Mouse (Mus musculus) ES-Bruce4 (cell line): ENCODE measurements around the gene Glis2. TPM values are rescaled to one million over a fixed set of nuclear protein-coding genes. Genes with fewer than 3 reads are reported as not detected.
A peak's percentile ranks its signal among the peaks of the same experiment; 100 is the strongest.

ENCODE experiments used
- H3K27ac ChIP-seq: 2 replicates; pipeline ENCODE4 v1.5.1; 2012; ENCODE audit warnings: low read length, inconsistent platforms; ENCODE audit not compliant: insufficient read depth
- H3K27me3 ChIP-seq: 2 replicates; pipeline ENCODE4 v1.6.1; 2012; ENCODE audit warnings: mild to moderate bottlenecking, low read length, inconsistent platforms; ENCODE audit not compliant: control insufficient read depth, poor library complexity, insufficient read depth, severe bottlenecking
- H3K36me3 ChIP-seq: 2 replicates; pipeline ENCODE4 v1.6.1; 2012; ENCODE audit warnings: inconsistent platforms, mild to moderate bottlenecking, low read length, moderate library complexity; ENCODE audit not compliant: control insufficient read depth, poor library complexity, insufficient read depth, severe bottlenecking
- H3K4me1 ChIP-seq: one replicate; pipeline ENCODE4 v1.8.1; 2011; ENCODE audit warnings: low read length; ENCODE audit not compliant: control insufficient read depth, insufficient read depth
- H3K4me3 ChIP-seq: 2 replicates; pipeline ENCODE4 v1.5.1; 2011; ENCODE audit warnings: low read depth, mild to moderate bottlenecking, low read length
- H3K9ac ChIP-seq: 2 replicates; pipeline ENCODE4 v1.6.1; 2012; ENCODE audit warnings: low read depth, mild to moderate bottlenecking, inconsistent platforms; ENCODE audit not compliant: poor library complexity, severe bottlenecking
- H3K9me3 ChIP-seq: replicated peaks from 2 replicates; pipeline ENCODE4 v1.6.1; 2012; ENCODE audit warnings: mild to moderate bottlenecking, low read length, inconsistent platforms; ENCODE audit not compliant: control insufficient read depth, poor library complexity, insufficient read depth, severe bottlenecking
- CTCF ChIP-seq: IDR thresholded peaks from one replicate; pipeline ENCODE4 v1.8.1; 2011; ENCODE audit warnings: low read depth, low read length
- EP300 ChIP-seq: IDR thresholded peaks from 2 replicates; pipeline ENCODE4 v1.6.1; 2011; ENCODE audit warnings: low read depth, low read length; ENCODE audit not compliant: insufficient read depth
- POLR2A ChIP-seq: IDR thresholded peaks from one replicate; pipeline ENCODE4 v1.8.1; 2011; ENCODE audit warnings: low read length; ENCODE audit not compliant: insufficient read depth
- polyA plus RNA-seq: library from polyadenylated mRNA; stranded (reverse); fragments of >200 nt; gene quantifications from 2 replicates; pipeline ENCODE4 v1.2.4, GENCODE M21; 2011; ENCODE audit warnings: low read depth; ENCODE audit not compliant: missing spikeins, insufficient read depth, insufficient read length

Gene Glis2
- polyA plus RNA-seq, 1 experiment: 31.2 TPM

- no peak overlapping the region for H3K27ac ChIP-seq
- no peak overlapping the region for H3K9ac ChIP-seq
- H3K27me3 ChIP-seq: no peaks in the 10 kb centered on the region
- H3K9me3 ChIP-seq: no peaks in the 10 kb centered on the region
- H3K4me1 ChIP-seq: no peaks in the 10 kb centered on the region
- H3K36me3 ChIP-seq: no peaks in the 10 kb centered on the region
- H3K4me3 ChIP-seq: peak overlapping the region; percentile 10
- TF ChIP-seq CTCF (no peak), EP300 (no peak), POLR2A (no peak)
Observed at GRCm38 (mm10) chr16:4648416-4649023, 54.0 kb downstream of the Glis2 start.

GRCm38 (mm10) chr16:4649211-4649610 lies 54.7 kb downstream of the Glis2 start:
- Histone ChIP-seq H3K27ac (no peak overlapping the region), H3K27me3 (no peaks in the 10 kb centered on the region), H3K4me3 (no peak overlapping the region), H3K9me3 (no peaks in the 10 kb centered on the region), H3K9ac (no peak overlapping the region), H3K36me3 (no peaks in the 10 kb centered on the region), H3K4me1 (no peaks in the 10 kb centered on the region)
- TF ChIP-seq CTCF: no peak
- TF ChIP-seq POLR2A: no peak
- no peak for TF ChIP-seq EP300

GRCm38 (mm10) chr16:4649692-4650091 lies 55.2 kb downstream of the Glis2 start:
- H3K4me3 ChIP-seq: no peak overlapping the region
- H3K27ac ChIP-seq: no peak overlapping the region
- no peaks in the 10 kb centered on the region for H3K36me3 ChIP-seq
- no peak overlapping the region for H3K9ac ChIP-seq
- H3K9me3 ChIP-seq: no peaks in the 10 kb centered on the region
- TF ChIP-seq EP300 (no peak), CTCF (no peak), POLR2A (no peak)
- H3K4me1 ChIP-seq: no peaks in the 10 kb centered on the region
- H3K27me3 ChIP-seq: no peaks in the 10 kb centered on the region

- Histone ChIP-seq H3K4me1 (no peaks in the 10 kb centered on the region), H3K36me3 (no peaks in the 10 kb centered on the region), H3K4me3 (no peak overlapping the region), H3K9me3 (no peaks in the 10 kb centered on the region), H3K27me3 (no peaks in the 10 kb centered on the region), H3K9ac (no peak overlapping the region), H3K27ac (no peak overlapping the region)
- TF ChIP-seq POLR2A (no peak), CTCF (no peak), EP300 (no peak)
Observed at GRCm38 (mm10) chr16:4650161-4650560, 55.6 kb downstream of the Glis2 start.

- no peak overlapping the region for H3K9ac ChIP-seq
- no peaks in the 10 kb centered on the region for H3K4me1 ChIP-seq
- H3K27me3 ChIP-seq: no peaks in the 10 kb centered on the region
- no peaks in the 10 kb centered on the region for H3K36me3 ChIP-seq
- TF ChIP-seq EP300 (no peak), POLR2A (no peak), CTCF (no peak)
- no peak overlapping the region for H3K27ac ChIP-seq
- no peak overlapping the region for H3K4me3 ChIP-seq
- no peaks in the 10 kb centered on the region for H3K9me3 ChIP-seq
Observed at GRCm38 (mm10) chr16:4651081-4651480, 56.6 kb downstream of the Glis2 start.

GRCm38 (mm10) chr16:4651624-4652023 lies 57.1 kb downstream of the Glis2 start:
- Histone ChIP-seq H3K36me3 (no peaks in the 10 kb centered on the region), H3K9ac (no peak overlapping the region), H3K4me1 (no peaks in the 10 kb centered on the region)

More at GRCm38 (mm10) chr16:4651624-4652023, 57.1 kb downstream of the Glis2 start:
- Histone ChIP-seq H3K4me3 (no peak overlapping the region), H3K27me3 (no peaks in the 10 kb centered on the region), H3K27ac (no peak overlapping the region), H3K9me3 (no peaks in the 10 kb centered on the region)
- TF ChIP-seq POLR2A (no peak), CTCF (no peak), EP300 (no peak)
